Mouse (Mus musculus) megakaryocyte, embryonic 14.5 days (primary cell): ENCODE results near the gene Nampt. TPM values are rescaled to one million over a fixed set of nuclear protein-coding genes. Genes with fewer than 3 reads are reported as not detected.
A peak's percentile ranks its signal among the peaks of the same experiment; 100 is the strongest.

Source experiments
- H3K27me3 ChIP-seq: replicated peaks from 2 replicates; pipeline ENCODE3; 2012; ENCODE audit warnings: inconsistent platforms
- H3K36me3 ChIP-seq: replicated peaks from 2 replicates; pipeline ENCODE3; 2012; ENCODE audit warnings: low read length, inconsistent platforms, mixed read lengths
- H3K4me1 ChIP-seq: 2 replicates; pipeline ENCODE4 v1.6.1; 2012; ENCODE audit warnings: inconsistent platforms
- H3K4me3 ChIP-seq: replicated peaks from 2 replicates; pipeline ENCODE3; 2012; ENCODE audit warnings: moderate library complexity, mild to moderate bottlenecking, inconsistent platforms
- H3K9me3 ChIP-seq: 2 replicates; pipeline ENCODE4 v1.6.1; 2012; ENCODE audit warnings: inconsistent platforms
- FLI1 ChIP-seq: IDR thresholded peaks from 2 replicates; pipeline ENCODE4 v1.6.1; 2012; ENCODE audit warnings: low read length, inconsistent platforms, mixed read lengths
- GATA1 ChIP-seq: IDR thresholded peaks from 3 replicates; pipeline ENCODE4 v1.6.1; 2012; ENCODE audit warnings: mixed read lengths, low read length, inconsistent platforms, borderline replicate concordance
- polyA plus RNA-seq: library from polyadenylated mRNA; stranded (reverse); fragments of >175 nt; gene quantifications from 2 replicates; pipeline ENCODE4 v1.2.3, GENCODE M21; 2012; ENCODE audit warnings: low replicate concordance; ENCODE audit not compliant: insufficient read depth

Nampt gene
- polyA plus RNA-seq, 1 experiment, result 10.6 TPM

- TF ChIP-seq GATA1 (no peak), FLI1 (no peak)
- H3K4me3 ChIP-seq, result peak overlapping the region; percentile 99
- no peaks in the 10 kb centered on the region for H3K9me3 ChIP-seq
- peaks cover 42% of the 10 kb centered on the region for H3K4me1 ChIP-seq
- H3K36me3 ChIP-seq, result peaks cover 32% of the 10 kb centered on the region
- peaks cover 2% of the 10 kb centered on the region for H3K27me3 ChIP-seq
Observed at GRCm38 (mm10) chr12:32820688-32821503, 1.6 kb downstream of the Nampt start.

GRCm38 (mm10) chr12:32821504-32822011 is 2.2 kb downstream of the Nampt start:
- peaks cover 49% of the 10 kb centered on the region for H3K4me1 ChIP-seq
- TF ChIP-seq FLI1, result no peak
- TF ChIP-seq GATA1, result no peak
- peaks cover 37% of the 10 kb centered on the region for H3K36me3 ChIP-seq
- no peaks in the 10 kb centered on the region for H3K9me3 ChIP-seq
- H3K4me3 ChIP-seq, result peak overlapping the region; percentile 99
- no peaks in the 10 kb centered on the region for H3K27me3 ChIP-seq

- no peaks in the 10 kb centered on the region for H3K9me3 ChIP-seq
- H3K4me1 ChIP-seq, result peaks cover 53% of the 10 kb centered on the region
- H3K4me3 ChIP-seq, result peak overlapping the region; percentile 69
- H3K36me3 ChIP-seq, result peaks cover 37% of the 10 kb centered on the region
- TF ChIP-seq GATA1 (no peak), FLI1 (no peak)
- no peaks in the 10 kb centered on the region for H3K27me3 ChIP-seq
Observed at GRCm38 (mm10) chr12:32822066-32822465, 2.7 kb downstream of the Nampt start.

GRCm38 (mm10) chr12:32824586-32824985 is 5.2 kb downstream of the Nampt start:
- Histone ChIP-seq H3K36me3 (peaks cover 55% of the 10 kb centered on the region), H3K27me3 (no peaks in the 10 kb centered on the region), H3K4me3 (no peak overlapping the region), H3K9me3 (no peaks in the 10 kb centered on the region), H3K4me1 (peaks cover 64% of the 10 kb centered on the region)
- TF ChIP-seq FLI1, result no peak
- no peak for TF ChIP-seq GATA1

- H3K4me3 ChIP-seq, result no peak overlapping the region
- peaks cover 60% of the 10 kb centered on the region for H3K4me1 ChIP-seq
- peaks cover 76% of the 10 kb centered on the region for H3K36me3 ChIP-seq
- no peaks in the 10 kb centered on the region for H3K27me3 ChIP-seq
- no peaks in the 10 kb centered on the region for H3K9me3 ChIP-seq
- TF ChIP-seq FLI1 (no peak), GATA1 (no peak)
Observed at GRCm38 (mm10) chr12:32826971-32827370, 7.6 kb downstream of the Nampt start.

- H3K36me3 ChIP-seq, result peaks cover 81% of the 10 kb centered on the region
- no peaks in the 10 kb centered on the region for H3K9me3 ChIP-seq
- no peak for TF ChIP-seq GATA1
- TF ChIP-seq FLI1, result no peak
- no peaks in the 10 kb centered on the region for H3K27me3 ChIP-seq
- H3K4me1 ChIP-seq, result peaks cover 47% of the 10 kb centered on the region
- H3K4me3 ChIP-seq, result no peak overlapping the region
Observed at GRCm38 (mm10) chr12:32828137-32828760, 8.9 kb downstream of the Nampt start.

GRCm38 (mm10) chr12:32829321-32830090 is 10.2 kb downstream of the Nampt start:
- no peak overlapping the region for H3K4me3 ChIP-seq
- peaks cover 7% of the 10 kb centered on the region; the same call in 1 of the 2 replicates for H3K9me3 ChIP-seq
- H3K4me1 ChIP-seq, result peaks cover 40% of the 10 kb centered on the region
- no peak for TF ChIP-seq FLI1
- no peak for TF ChIP-seq GATA1
- no peaks in the 10 kb centered on the region for H3K27me3 ChIP-seq
- peaks cover 81% of the 10 kb centered on the region for H3K36me3 ChIP-seq

GRCm38 (mm10) chr12:32832076-32832475 is 12.7 kb downstream of the Nampt start:
- Histone ChIP-seq H3K9me3 (peaks cover 7% of the 10 kb centered on the region; the same call in 1 of the 2 replicates), H3K4me1 (peaks cover 18% of the 10 kb centered on the region), H3K36me3 (peaks cover 90% of the 10 kb centered on the region), H3K27me3 (no peaks in the 10 kb centered on the region), H3K4me3 (no peak overlapping the region)
- no peak for TF ChIP-seq FLI1
- TF ChIP-seq GATA1, result no peak

- H3K36me3 ChIP-seq, result peaks cover 95% of the 10 kb centered on the region
- no peaks in the 10 kb centered on the region for H3K27me3 ChIP-seq
- H3K9me3 ChIP-seq, result peaks cover 7% of the 10 kb centered on the region; the same call in 1 of the 2 replicates
- TF ChIP-seq FLI1 (no peak), GATA1 (no peak)
- H3K4me3 ChIP-seq, result no peak overlapping the region
- H3K4me1 ChIP-seq, result no peaks in the 10 kb centered on the region
Observed at GRCm38 (mm10) chr12:32834781-32835180, 15.4 kb downstream of the Nampt start.
